Mouse (Mus musculus) thymus, adult 2 months (tissue): ENCODE results near the gene Ap5z1. TPM values are rescaled to one million over a fixed set of nuclear protein-coding genes. Genes with fewer than 3 reads are reported as not detected.

ENCODE experiments used
- DNase-seq: peaks from one replicate; pipeline ENCODE4 v3.0.0; 2021
- H3K27ac ChIP-seq: fragments of 200-500 bp; 2 replicates; pipeline ENCODE4 v1.5.1; 2012; ENCODE audit warnings: low read length, control low read depth; ENCODE audit not compliant: control insufficient read depth, insufficient read depth
- H3K27me3 ChIP-seq: fragments of 200-500 bp; 2 replicates; pipeline ENCODE4 v1.6.1; 2012; ENCODE audit warnings: mild to moderate bottlenecking, low read length, moderate library complexity, mixed read lengths; ENCODE audit not compliant: control insufficient read depth, insufficient read depth
- H3K36me3 ChIP-seq: fragments of 200-500 bp; 2 replicates; pipeline ENCODE4 v1.6.1; 2012; ENCODE audit warnings: mild to moderate bottlenecking, low read length, moderate library complexity; ENCODE audit not compliant: control insufficient read depth, insufficient read depth
- H3K4me1 ChIP-seq: fragments of 200-500 bp; replicated peaks from 2 replicates; pipeline ENCODE4 v1.6.1; 2012; ENCODE audit warnings: low read length; ENCODE audit not compliant: control insufficient read depth, insufficient read depth
- H3K4me3 ChIP-seq: fragments of 200-500 bp; 2 replicates; pipeline ENCODE4 v1.5.1; 2012; ENCODE audit warnings: mild to moderate bottlenecking, low read length, control low read depth, moderate library complexity; ENCODE audit not compliant: control insufficient read depth, insufficient read depth
- CTCF ChIP-seq: fragments of 200-500 bp; IDR thresholded peaks from 2 replicates; pipeline ENCODE4 v1.5.1; 2012; ENCODE audit warnings: mild to moderate bottlenecking, control low read depth, low read length, moderate library complexity, borderline replicate concordance; ENCODE audit not compliant: control insufficient read depth, poor library complexity, insufficient read depth; ENCODE audit errors: extremely low read depth
- POLR2A ChIP-seq: fragments of 200-500 bp; IDR thresholded peaks from 2 replicates; pipeline ENCODE4 v1.6.1; 2012; ENCODE audit warnings: mild to moderate bottlenecking, low read length, control low read depth, moderate library complexity; ENCODE audit not compliant: control insufficient read depth, poor library complexity, insufficient read depth; ENCODE audit errors: extremely low read depth
- WGBS: fragments of 180-500 bp; shearing (Covaris S2); methylation state at CpG from one replicate; pipeline ENCODE4 v1.1.7; 2018; 5-methylcytosine and 5-hydroxymethylcytosine counted together
- polyA plus RNA-seq: library from polyadenylated mRNA; depleted of rRNA; stranded (reverse); fragments of >200 nt; gene quantifications from 2 replicates; pipeline ENCODE4 v1.2.3, GENCODE M21; 2012

Ap5z1 gene
- polyA plus RNA-seq, 1 experiment: 75.2 TPM

DNA sequence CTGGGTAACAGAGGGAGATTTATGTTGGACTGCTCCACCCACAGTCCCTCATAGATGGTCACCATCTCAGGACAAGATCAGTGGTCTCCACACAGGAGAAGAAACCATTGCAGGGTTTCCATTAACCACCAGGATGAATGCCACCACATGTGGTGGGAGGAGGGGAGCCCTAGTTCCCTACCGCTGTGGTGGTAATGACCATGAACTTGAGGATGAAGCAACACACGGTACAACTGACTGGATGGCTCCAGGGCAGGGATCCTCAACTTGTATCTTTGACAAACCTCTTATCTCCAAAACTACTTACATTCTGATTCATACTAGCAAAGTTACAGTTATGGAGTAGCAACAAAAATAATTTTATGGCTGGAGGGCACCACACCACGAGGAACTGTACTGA, 29.6 kb downstream of the Ap5z1 start:
- no peak overlapping the region for H3K4me3 ChIP-seq
- no peak overlapping the region for H3K27ac ChIP-seq
- no peaks in the 10 kb centered on the region for H3K27me3 ChIP-seq
- no peaks in the 10 kb centered on the region for H3K36me3 ChIP-seq
- H3K4me1 ChIP-seq: no peaks in the 10 kb centered on the region
- WGBS: 82% methylated on average over 3 of the region's 3 CpGs
- no peak for TF ChIP-seq POLR2A
- no peak for TF ChIP-seq CTCF
- no peak for DNase-seq

DNA sequence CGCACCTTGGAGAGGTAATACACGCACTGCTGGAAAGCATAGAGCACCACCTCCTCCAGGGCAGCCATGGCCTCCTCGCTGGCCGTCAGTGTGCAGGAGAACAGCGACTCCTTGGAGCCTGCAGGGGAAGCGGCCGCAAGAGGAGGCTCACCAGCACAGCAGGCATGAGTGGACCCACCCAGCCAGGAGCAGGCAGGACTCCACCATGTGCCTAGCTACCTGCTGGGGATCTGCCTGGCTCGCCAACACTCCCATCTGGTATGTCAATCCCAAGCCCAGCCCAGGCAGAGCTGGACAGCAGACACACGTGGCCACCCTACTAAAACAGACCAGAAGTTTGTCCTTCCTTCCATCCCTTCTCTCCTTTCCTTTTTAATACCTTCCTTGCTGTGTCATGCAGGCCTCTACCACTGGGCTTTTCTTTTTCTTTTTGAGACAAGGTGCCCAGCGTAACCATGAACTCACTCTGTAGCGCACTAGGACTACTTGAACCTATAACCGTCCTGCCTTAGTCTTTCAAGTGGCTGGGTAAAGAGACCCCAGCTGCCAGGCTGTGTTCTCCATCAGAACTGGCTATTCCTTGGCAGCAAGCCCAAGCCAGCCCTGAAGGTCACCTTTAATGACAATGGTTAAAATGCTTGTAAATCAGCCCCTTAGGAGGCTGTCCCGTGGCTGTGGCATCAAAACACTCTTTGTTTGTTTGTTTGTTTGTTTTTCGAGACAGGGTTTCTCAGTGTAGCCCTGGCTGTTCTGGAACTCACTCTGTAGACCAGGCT, 31.8 kb downstream of the Ap5z1 start:
- no peak overlapping the region for H3K4me3 ChIP-seq
- H3K36me3 ChIP-seq: no peaks in the 10 kb centered on the region
- no peak for DNase-seq
- TF ChIP-seq CTCF: no peak
- no peak for TF ChIP-seq POLR2A
- H3K4me1 ChIP-seq: no peaks in the 10 kb centered on the region
- no peak overlapping the region for H3K27ac ChIP-seq
- 81% methylated on average over 14 of the region's 14 CpGs for WGBS
- H3K27me3 ChIP-seq: no peaks in the 10 kb centered on the region

DNA sequence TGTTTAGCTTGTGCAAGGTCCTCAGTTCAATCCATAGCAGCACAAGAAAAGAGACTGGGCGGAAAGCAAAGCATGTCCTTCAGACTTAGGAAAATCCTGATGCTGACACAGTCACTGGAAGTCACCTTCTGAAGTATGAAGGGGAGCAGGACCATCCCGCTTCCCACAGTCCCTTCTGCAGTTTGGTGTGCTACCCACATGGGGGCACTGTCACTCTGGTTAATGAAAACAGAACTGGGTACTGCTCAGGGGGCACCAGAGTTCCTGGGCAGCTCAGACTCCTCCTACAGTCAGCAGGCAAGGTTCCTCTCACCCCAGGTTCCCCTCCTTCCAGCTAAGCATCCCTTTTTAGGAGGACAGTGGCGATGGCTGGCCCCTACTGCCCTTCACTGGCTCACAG, 35.2 kb downstream of the Ap5z1 start:
- DNase-seq: peak; percentile 38
- 40% methylated on average over 3 of the region's 3 CpGs for WGBS
- Histone ChIP-seq H3K27ac (no peak overlapping the region), H3K27me3 (no peaks in the 10 kb centered on the region), H3K4me1 (no peaks in the 10 kb centered on the region), H3K4me3 (no peak overlapping the region), H3K36me3 (no peaks in the 10 kb centered on the region)
- no peak for TF ChIP-seq CTCF
- TF ChIP-seq POLR2A: no peak

DNA sequence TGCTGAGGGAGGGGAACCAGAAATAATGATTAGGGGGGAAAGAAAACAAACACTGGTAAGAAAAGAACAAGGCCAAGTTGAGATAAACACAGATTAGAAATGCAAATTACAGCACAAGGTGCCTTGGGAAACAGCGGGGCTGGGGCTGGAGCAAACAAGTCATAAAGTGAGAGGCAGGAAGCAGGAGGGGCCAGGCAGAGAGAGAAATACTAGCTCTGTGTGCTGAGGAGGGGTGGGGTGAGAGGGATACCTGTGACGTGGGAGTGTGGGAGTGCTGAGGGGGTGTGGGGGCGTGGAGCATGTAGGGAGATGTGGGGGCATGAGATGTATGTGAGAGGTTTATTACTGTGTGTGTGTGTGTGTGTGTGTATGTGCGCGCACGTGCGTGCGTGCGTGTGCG, 37.2 kb downstream of the Ap5z1 start:
- H3K27me3 ChIP-seq: no peaks in the 10 kb centered on the region
- H3K27ac ChIP-seq: no peak overlapping the region
- H3K4me1 ChIP-seq: no peaks in the 10 kb centered on the region
- H3K4me3 ChIP-seq: no peak overlapping the region
- TF ChIP-seq CTCF: no peak
- TF ChIP-seq POLR2A: no peak
- H3K36me3 ChIP-seq: no peaks in the 10 kb centered on the region
- no peak for DNase-seq
- 65% methylated on average over 10 of the region's 10 CpGs for WGBS

DNA sequence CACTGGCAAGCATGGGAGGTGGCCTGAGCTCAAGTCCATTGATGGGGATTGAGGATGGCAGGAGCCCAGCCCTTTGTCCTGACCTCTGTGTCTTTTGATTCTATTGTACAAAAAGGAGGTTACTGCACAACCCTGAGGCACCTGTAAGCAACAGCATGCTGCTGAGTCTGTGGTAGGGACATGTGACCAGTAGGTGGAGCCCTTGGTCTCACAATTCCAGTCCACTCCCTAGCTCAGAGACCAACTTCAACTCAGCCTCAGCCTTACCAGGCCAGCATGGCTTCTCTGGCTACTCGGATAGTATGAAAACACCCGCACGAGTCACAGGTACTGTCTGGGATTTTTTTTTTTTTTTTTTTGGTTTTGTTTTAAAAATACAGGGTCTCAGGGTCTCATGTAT, 38.7 kb downstream of the Ap5z1 start:
- Histone ChIP-seq H3K27me3 (no peaks in the 10 kb centered on the region), H3K27ac (no peak overlapping the region), H3K36me3 (no peaks in the 10 kb centered on the region), H3K4me1 (no peaks in the 10 kb centered on the region), H3K4me3 (no peak overlapping the region)
- peak; percentile 53 for DNase-seq
- TF ChIP-seq CTCF (peak; percentile 47; the same call in 1 of the 2 replicates), POLR2A (no peak)
- WGBS: 8% methylated on average over 3 of the region's 3 CpGs

DNA sequence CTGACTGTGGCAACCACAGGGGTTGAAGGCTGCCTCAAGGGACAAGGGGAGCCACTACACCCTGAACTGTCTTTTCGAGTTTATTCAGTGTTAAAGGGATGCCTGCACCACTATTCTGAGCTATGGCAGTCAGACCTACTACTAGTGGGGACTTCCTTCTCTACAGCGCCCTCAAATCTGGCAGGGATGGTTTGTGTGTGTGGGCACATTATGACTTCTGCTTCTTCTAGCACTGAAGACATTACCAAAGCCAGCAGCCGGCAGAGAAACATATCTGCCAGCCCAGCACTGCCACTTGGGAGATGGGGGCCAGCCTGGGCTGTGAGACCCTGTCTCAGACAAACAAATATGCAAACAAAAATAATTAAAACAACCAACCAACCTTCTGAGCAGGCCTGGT, 40.4 kb downstream of the Ap5z1 start:
- WGBS: 36% methylated on average over 3 of the region's 3 CpGs
- H3K27me3 ChIP-seq: no peaks in the 10 kb centered on the region
- TF ChIP-seq CTCF: no peak

More for the DNA sequence above, 40.4 kb downstream of the Ap5z1 start:
- Histone ChIP-seq H3K4me3 (no peak overlapping the region), H3K4me1 (no peaks in the 10 kb centered on the region), H3K27ac (no peak overlapping the region), H3K36me3 (no peaks in the 10 kb centered on the region)
- no peak for DNase-seq
